Mouse (Mus musculus) cortical plate, adult 2 months (tissue): ENCODE measurements around the gene Grxcr1.

Experiments
- CTCF ChIP-seq: fragments of 200-500 bp; IDR thresholded peaks from 2 replicates; pipeline ENCODE4 v1.5.1; 2011; ENCODE audit warnings: mild to moderate bottlenecking, control low read depth, low read length; ENCODE audit not compliant: insufficient read depth; ENCODE audit errors: extremely low read depth
- POLR2A ChIP-seq: fragments of 200-500 bp; IDR thresholded peaks from 2 replicates; pipeline ENCODE4 v1.6.1; 2011; ENCODE audit warnings: mild to moderate bottlenecking, low read length, control low read depth; ENCODE audit not compliant: insufficient read depth; ENCODE audit errors: extremely low read depth

DNA sequence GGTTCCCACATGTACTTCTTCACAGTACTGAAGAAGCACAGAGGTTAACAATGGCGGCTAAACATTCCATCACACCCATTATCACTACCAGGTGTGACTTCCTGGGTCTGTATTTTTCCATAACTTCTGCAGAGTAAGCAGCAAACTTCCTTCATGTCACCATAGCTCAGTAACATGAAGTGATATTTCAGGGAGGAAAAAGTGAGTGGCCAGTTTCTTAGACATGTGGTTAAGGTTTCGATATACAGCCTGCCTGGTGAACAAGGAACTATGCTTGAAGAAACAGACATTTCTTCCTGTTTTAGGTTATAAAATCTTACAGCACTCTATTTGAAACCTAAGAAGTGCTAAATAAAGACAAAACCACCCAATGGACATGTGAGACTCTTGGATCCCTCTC, 1.7 kb downstream of the Grxcr1 start:
- TF ChIP-seq CTCF: no peak
- no peak for TF ChIP-seq POLR2A
